Mouse (Mus musculus) lung, adult 2 months (tissue): ENCODE data around the gene Olfr638.

Experiments used
- CTCF ChIP-seq: fragments of 200-500 bp; IDR thresholded peaks from 2 replicates; pipeline ENCODE4 v1.5.1; 2011; ENCODE audit warnings: mild to moderate bottlenecking, low read length, control low read depth; ENCODE audit not compliant: insufficient read depth
- POLR2A ChIP-seq: fragments of 200-500 bp; IDR thresholded peaks from 2 replicates; pipeline ENCODE4 v1.6.1; 2011; ENCODE audit warnings: low read depth, mild to moderate bottlenecking, control low read depth, low read length, borderline replicate concordance; ENCODE audit errors: extremely low read depth

DNA sequence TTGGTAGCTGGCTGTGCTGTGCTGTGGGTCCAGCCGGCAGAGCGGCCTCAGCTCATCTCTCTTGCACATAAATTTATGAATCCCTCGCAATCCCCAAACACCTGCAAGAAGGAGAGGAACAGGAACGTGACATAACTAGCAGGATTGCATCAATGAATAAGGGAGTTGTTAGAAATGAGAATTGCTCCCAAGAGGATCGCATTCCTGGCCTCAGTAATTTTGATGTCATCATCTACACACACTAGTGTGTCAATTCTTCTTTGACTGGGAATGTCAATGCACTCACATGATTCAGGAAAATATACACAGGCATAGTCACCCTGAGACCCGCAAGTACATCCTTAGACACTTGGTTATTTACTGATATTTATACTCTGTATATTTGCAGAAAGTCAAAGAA lies 26.9 kb downstream of the Olfr638 start, which contains the start of gene Olfr640:
- TF ChIP-seq CTCF (no peak), POLR2A (no peak)
